Mouse (Mus musculus) frontal cortex, postnatal 14 days (tissue): Measurements from ENCODE around the gene Ablim1.

Experiments
- DNase-seq, 2 experiments: peaks; one replicate each; pipeline ENCODE4 v3.0.0; 2022; ENCODE audit warnings: low spot score in 2 of 2

Gene Ablim1

GRCm38 (mm10) chr19:56983757-56984156, 331.0 kb downstream of the Ablim1 start:
- no peak for DNase-seq
